Mouse (Mus musculus) hindbrain, embryonic 12.5 days (tissue): ENCODE measurements around the gene Pir. TPM values are rescaled to one million over a fixed set of nuclear protein-coding genes. Genes with fewer than 3 reads are reported as not detected.

ENCODE experiments used
- ATAC-seq: fragments of 200-750 bp; cut with Nextera tagmentation; 2 replicates; pipeline ENCODE4 v1.8.0; 2017; ENCODE audit warnings: moderate TSS enrichment; ENCODE audit not compliant: low FRiP score
- H3K27ac ChIP-seq: fragments of 300-500 bp; sonication (generic); 2 replicates; pipeline ENCODE4 v1.5.1; 2016; ENCODE audit warnings: mild to moderate bottlenecking
- H3K27me3 ChIP-seq: fragments of 300-500 bp; sonication (generic); 2 replicates; pipeline ENCODE4 v1.6.1; 2016; ENCODE audit warnings: mild to moderate bottlenecking
- H3K36me3 ChIP-seq: fragments of 300-500 bp; sonication (generic); 2 replicates; pipeline ENCODE4 v1.6.1; 2016; ENCODE audit warnings: mild to moderate bottlenecking
- H3K4me1 ChIP-seq: fragments of 300-500 bp; sonication (generic); 2 replicates; pipeline ENCODE4 v1.6.1; 2016
- H3K4me2 ChIP-seq: fragments of 300-500 bp; sonication (generic); replicated peaks from 2 replicates; pipeline ENCODE4 v1.6.1; 2016; ENCODE audit warnings: mild to moderate bottlenecking
- H3K4me3 ChIP-seq: fragments of 300-500 bp; sonication (generic); 2 replicates; pipeline ENCODE4 v1.5.1; 2016; ENCODE audit warnings: mild to moderate bottlenecking
- H3K9ac ChIP-seq: fragments of 300-500 bp; sonication (generic); 2 replicates; pipeline ENCODE4 v1.6.1; 2016; ENCODE audit warnings: mild to moderate bottlenecking, moderate library complexity
- H3K9me3 ChIP-seq: fragments of 300-500 bp; sonication (generic); replicated peaks from 2 replicates; pipeline ENCODE4 v1.6.1; 2016; ENCODE audit warnings: mild to moderate bottlenecking
- WGBS: fragments of 180-500 bp; shearing (Covaris S2); methylation state at CpG from one replicate; pipeline ENCODE4 v1.1.7; 2016; 5-methylcytosine and 5-hydroxymethylcytosine counted together
- polyA plus RNA-seq: library from polyadenylated mRNA; unstranded; fragments of >200 nt; fragmentation: Nextera tagmentation; extraction: Ambion mirVana; gene quantifications from 2 replicates; pipeline ENCODE4 v1.2.1, GENCODE M21; 2016

Gene Pir
- polyA plus RNA-seq, 1 experiment from 2014 or later: 4.3 TPM

DNA sequence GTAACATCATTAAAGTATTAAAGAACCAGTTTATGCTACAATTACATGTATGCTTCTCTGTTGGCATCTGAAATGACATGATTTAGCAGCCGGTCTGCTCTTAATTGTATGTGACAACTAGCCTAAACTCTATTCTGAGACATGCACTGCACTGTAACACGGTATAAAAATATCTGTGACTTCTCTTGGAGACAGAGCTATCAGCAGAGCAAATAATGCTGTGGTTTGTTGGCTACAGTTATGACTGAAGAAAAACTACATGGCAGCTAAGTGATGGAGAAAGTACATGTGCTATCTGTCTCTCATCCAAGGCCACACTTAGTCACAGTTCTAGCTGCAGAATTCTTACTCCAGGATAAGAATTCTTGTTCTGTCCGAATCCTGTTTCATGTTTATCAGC is 79.8 kb downstream of the Pir start:
- H3K36me3 ChIP-seq: no peaks in the 10 kb centered on the region
- H3K9ac ChIP-seq: no peak overlapping the region
- H3K4me2 ChIP-seq: no peak overlapping the region
- no peak for ATAC-seq
- H3K9me3 ChIP-seq: no peaks in the 10 kb centered on the region
- H3K27me3 ChIP-seq: no peaks in the 10 kb centered on the region
- 84% methylated on average over 3 of the region's 3 CpGs for WGBS
- no peaks in the 10 kb centered on the region for H3K4me1 ChIP-seq
- no peak overlapping the region for H3K4me3 ChIP-seq
- H3K27ac ChIP-seq: no peak overlapping the region

GRCm38 (mm10) chrX:164365153-164365865 is 96.1 kb downstream of the Pir start:
- no peak overlapping the region for H3K27ac ChIP-seq
- no peak overlapping the region for H3K4me3 ChIP-seq
- 85% methylated on average over 4 of the region's 4 CpGs for WGBS
- H3K4me1 ChIP-seq: no peaks in the 10 kb centered on the region
- no peak overlapping the region for H3K9ac ChIP-seq
- no peak overlapping the region for H3K4me2 ChIP-seq
- H3K9me3 ChIP-seq: no peaks in the 10 kb centered on the region
- no peaks in the 10 kb centered on the region for H3K27me3 ChIP-seq
- H3K36me3 ChIP-seq: no peaks in the 10 kb centered on the region
- ATAC-seq: no peak

DNA sequence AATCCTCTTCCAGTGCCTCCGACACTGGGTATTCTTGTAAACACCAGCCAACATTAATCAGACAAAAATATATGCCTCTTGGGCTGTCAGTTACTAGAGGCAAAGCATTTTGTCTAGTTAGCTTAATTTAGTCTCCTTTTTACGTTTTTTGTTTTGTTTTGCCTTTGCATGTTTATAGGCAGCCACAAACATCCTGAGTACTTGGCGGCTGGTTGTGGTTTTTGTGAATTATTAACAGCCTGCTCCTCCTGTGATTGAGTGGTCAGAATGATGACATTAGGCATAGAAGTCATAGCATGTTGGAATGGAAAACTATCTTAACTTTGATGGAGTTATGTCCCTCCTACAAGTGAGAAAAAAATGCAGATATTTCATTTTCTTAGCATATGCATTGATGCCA is 101.4 kb downstream of the Pir start:
- H3K9ac ChIP-seq: no peak overlapping the region

DNA sequence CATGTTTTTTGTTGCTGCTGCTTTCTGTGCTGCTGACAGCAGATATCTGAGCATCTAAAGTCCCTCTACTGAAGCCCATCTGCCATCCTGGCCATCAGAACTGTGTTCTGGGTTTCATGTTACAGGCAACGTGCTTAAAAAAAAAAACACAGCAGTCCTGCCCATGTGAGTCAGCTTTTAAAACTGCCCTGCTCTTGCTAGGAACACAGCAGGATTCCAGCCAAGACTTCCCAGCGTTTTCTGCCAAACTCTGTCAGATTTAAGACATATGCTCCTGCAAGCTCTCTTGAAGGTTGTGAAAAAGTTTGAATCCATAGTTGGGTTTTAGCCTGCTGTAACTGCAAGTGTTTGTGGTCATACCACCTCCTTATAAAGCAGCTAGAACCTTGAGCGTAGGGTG is 103.9 kb downstream of the Pir start, which contains the start of gene Vegfd:
Gene Vegfd, plus strand, starts transcription at position 298 of the 400 bp plus-strand sequence.
- WGBS: 40% methylated on average over 3 of the region's 3 CpGs
- H3K4me1 ChIP-seq: no peaks in the 10 kb centered on the region
- no peak for ATAC-seq

More for the DNA sequence above, 101.4 kb downstream of the Pir start:
- Histone ChIP-seq H3K4me2 (no peak overlapping the region), H3K27me3 (no peaks in the 10 kb centered on the region), H3K4me3 (no peak overlapping the region), H3K4me1 (no peaks in the 10 kb centered on the region), H3K36me3 (no peaks in the 10 kb centered on the region), H3K27ac (no peak overlapping the region), H3K9me3 (no peaks in the 10 kb centered on the region)
- ATAC-seq: no peak
- WGBS: 92% methylated on average over 3 of the region's 3 CpGs

DNA sequence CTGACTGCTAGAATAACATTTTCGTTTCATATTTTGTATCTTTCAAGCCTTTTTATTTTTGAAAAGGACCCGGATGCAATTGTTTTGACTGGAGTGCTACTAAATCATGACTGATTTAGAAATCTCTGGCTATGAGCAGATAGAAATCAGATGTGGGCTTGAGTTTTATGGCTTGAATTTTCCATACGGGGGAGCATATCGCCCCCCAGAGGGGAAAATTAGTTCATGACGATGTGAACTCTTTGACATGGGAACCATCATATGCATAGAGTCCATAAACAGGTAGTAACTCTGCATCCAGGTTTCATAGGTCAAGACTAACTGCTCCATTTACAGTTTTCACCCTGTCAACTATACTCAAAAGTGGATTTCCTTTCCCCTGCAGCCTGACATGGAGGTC is 105.4 kb downstream of the Pir start:
- Histone ChIP-seq H3K9me3 (no peaks in the 10 kb centered on the region), H3K36me3 (no peaks in the 10 kb centered on the region), H3K27me3 (no peaks in the 10 kb centered on the region), H3K4me1 (no peaks in the 10 kb centered on the region), H3K4me2 (no peak overlapping the region), H3K4me3 (no peak overlapping the region), H3K27ac (no peak overlapping the region), H3K9ac (no peak overlapping the region)
- WGBS: 59% methylated on average over 5 of the region's 5 CpGs
- ATAC-seq: no peak

More for the DNA sequence above, 103.9 kb downstream of the Pir start, which contains the start of gene Vegfd:
- H3K4me3 ChIP-seq: no peak within 1 kb of the TSS
- no peak within 1 kb of the TSS for H3K27ac ChIP-seq
- H3K9ac ChIP-seq: no peak within 1 kb of the TSS
- H3K27me3 ChIP-seq: no peaks in the 10 kb centered on the region
- H3K36me3 ChIP-seq: no peaks in the 10 kb centered on the region
- no peak within 1 kb of the TSS for H3K4me2 ChIP-seq
- no peaks in the 10 kb centered on the region for H3K9me3 ChIP-seq

GRCm38 (mm10) chrX:164379721-164380120 is 110.5 kb downstream of the Pir start:
- no peaks in the 10 kb centered on the region for H3K9me3 ChIP-seq
- no peak overlapping the region for H3K9ac ChIP-seq
- H3K4me1 ChIP-seq: no peaks in the 10 kb centered on the region
- H3K36me3 ChIP-seq: no peaks in the 10 kb centered on the region
- peaks cover 6% of the 10 kb centered on the region for H3K27me3 ChIP-seq
- 81% methylated on average over 4 of the region's 4 CpGs for WGBS
- no peak for ATAC-seq
- H3K4me2 ChIP-seq: no peak overlapping the region
- H3K4me3 ChIP-seq: no peak overlapping the region
- H3K27ac ChIP-seq: no peak overlapping the region

- H3K4me2 ChIP-seq: peak overlapping the region; percentile 62
- no peaks in the 10 kb centered on the region for H3K4me1 ChIP-seq
- no peak overlapping the region for H3K27ac ChIP-seq
- H3K36me3 ChIP-seq: no peaks in the 10 kb centered on the region
- peak overlapping the region; percentile 36 for H3K4me3 ChIP-seq
- 17% methylated on average over 32 of the region's 33 CpGs for WGBS
- peak; percentile 99 for ATAC-seq
- peaks cover 6% of the 10 kb centered on the region for H3K27me3 ChIP-seq
- H3K9me3 ChIP-seq: no peaks in the 10 kb centered on the region
- 0 out of 2 replicates have a peak overlapping the region, but pooled peaks have one; percentile 33 for H3K9ac ChIP-seq
These were observed 112.6 kb downstream of the Pir start for GRCm38 (mm10) chrX:164381618-164382408.

GRCm38 (mm10) chrX:164394091-164394490 is 124.9 kb downstream of the Pir start:
- no peaks in the 10 kb centered on the region for H3K4me1 ChIP-seq
- no peaks in the 10 kb centered on the region for H3K9me3 ChIP-seq
- ATAC-seq: no peak
- H3K9ac ChIP-seq: no peak overlapping the region
- no peaks in the 10 kb centered on the region for H3K27me3 ChIP-seq
- WGBS: 80% methylated on average over 4 of the region's 4 CpGs
- no peaks in the 10 kb centered on the region for H3K36me3 ChIP-seq
- no peak overlapping the region for H3K4me3 ChIP-seq
- H3K4me2 ChIP-seq: no peak overlapping the region
- no peak overlapping the region for H3K27ac ChIP-seq

GRCm38 (mm10) chrX:164398456-164398855 is 129.3 kb downstream of the Pir start:
- Histone ChIP-seq H3K4me3 (no peak overlapping the region), H3K9me3 (no peaks in the 10 kb centered on the region), H3K36me3 (no peaks in the 10 kb centered on the region), H3K4me1 (no peaks in the 10 kb centered on the region), H3K27me3 (no peaks in the 10 kb centered on the region), H3K4me2 (no peak overlapping the region), H3K9ac (no peak overlapping the region), H3K27ac (no peak overlapping the region)
- no peak for ATAC-seq
- WGBS: 70% methylated on average over 3 of the region's 3 CpGs

- Histone ChIP-seq H3K9me3 (no peaks in the 10 kb centered on the region), H3K27ac (no peak overlapping the region), H3K9ac (no peak overlapping the region), H3K27me3 (peaks cover 7% of the 10 kb centered on the region; the same call in 1 of the 2 replicates), H3K36me3 (no peaks in the 10 kb centered on the region), H3K4me2 (no peak overlapping the region), H3K4me3 (no peak overlapping the region), H3K4me1 (no peaks in the 10 kb centered on the region)
- no peak for ATAC-seq
These were observed 136.0 kb downstream of the Pir start for GRCm38 (mm10) chrX:164405080-164405649.

DNA sequence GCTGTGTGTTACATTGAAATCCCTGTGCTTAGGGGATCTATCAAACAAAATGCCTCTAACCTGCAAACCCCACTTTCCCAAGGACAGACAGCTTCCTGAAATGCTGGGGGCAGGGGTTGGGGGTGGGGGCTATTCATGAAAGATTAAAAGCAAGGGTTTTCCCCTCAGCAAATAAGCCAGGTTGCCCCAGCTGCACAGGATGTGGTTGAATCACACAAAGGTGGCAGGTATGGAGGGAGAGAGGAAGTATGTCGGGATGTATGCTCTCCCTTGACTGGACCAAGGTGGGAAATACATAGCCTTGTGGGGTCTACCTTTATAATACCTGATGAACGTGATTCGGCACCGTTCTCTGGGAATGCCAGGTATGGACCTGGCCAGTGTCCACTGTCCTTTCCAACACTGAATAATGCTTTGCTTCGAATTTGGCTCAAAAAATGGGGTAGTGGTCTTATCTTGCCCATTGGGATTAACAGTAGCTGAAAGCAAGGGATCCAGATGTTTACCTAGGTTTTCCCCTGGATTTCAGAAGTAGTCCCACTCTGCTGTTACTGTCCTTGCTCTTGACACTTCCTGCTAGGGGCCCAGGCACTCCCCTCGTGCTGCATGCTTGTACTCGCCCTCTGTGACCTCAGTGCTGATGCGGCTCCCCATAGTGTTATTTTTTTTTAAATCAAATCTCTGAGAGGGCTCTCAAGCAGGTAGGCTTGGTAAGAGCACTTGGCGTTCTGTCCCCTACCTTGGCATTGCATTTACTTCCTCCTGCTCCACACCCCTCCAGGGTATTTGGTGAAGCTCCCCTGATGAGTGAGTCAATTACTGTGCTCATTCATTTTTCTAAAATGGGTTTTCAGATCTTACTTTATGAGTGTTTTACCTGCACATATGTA is 137.2 kb downstream of the Pir start:
- H3K4me3 ChIP-seq: no peak overlapping the region
- H3K27ac ChIP-seq: no peak overlapping the region
- H3K4me1 ChIP-seq: no peaks in the 10 kb centered on the region
- no peak overlapping the region for H3K9ac ChIP-seq
- no peaks in the 10 kb centered on the region for H3K9me3 ChIP-seq
- H3K36me3 ChIP-seq: no peaks in the 10 kb centered on the region
- peaks cover 7% of the 10 kb centered on the region; the same call in 1 of the 2 replicates for H3K27me3 ChIP-seq
- H3K4me2 ChIP-seq: no peak overlapping the region
- no peak for ATAC-seq
- WGBS: 79% methylated on average over 9 of the region's 9 CpGs
